Mouse (Mus musculus) embryonic facial prominence, embryonic 15.5 days (tissue): ENCODE results near the gene Nxpe2. TPM values are rescaled to one million over a fixed set of nuclear protein-coding genes. Genes with fewer than 3 reads are reported as not detected.

Experiments
- ATAC-seq: fragments of 200-750 bp; cut with Nextera tagmentation; 2 replicates; pipeline ENCODE4 v1.8.0; 2017; ENCODE audit warnings: low read depth, moderate TSS enrichment; ENCODE audit not compliant: insufficient number of reproducible peaks, low FRiP score, low TSS enrichment
- H3K27ac ChIP-seq: fragments of 300-500 bp; sonication (generic); replicated peaks from 2 replicates; pipeline ENCODE4 v1.5.1; 2015; ENCODE audit warnings: mild to moderate bottlenecking, inconsistent platforms
- H3K27me3 ChIP-seq: fragments of 300-500 bp; sonication (generic); 2 replicates; pipeline ENCODE4 v1.6.1; 2015; ENCODE audit warnings: inconsistent platforms
- H3K36me3 ChIP-seq: fragments of 300-500 bp; sonication (generic); 2 replicates; pipeline ENCODE4 v1.6.1; 2015; ENCODE audit warnings: mild to moderate bottlenecking, inconsistent platforms
- H3K4me1 ChIP-seq: fragments of 300-500 bp; sonication (generic); 2 replicates; pipeline ENCODE4 v1.6.1; 2015; ENCODE audit warnings: inconsistent platforms
- H3K4me2 ChIP-seq: fragments of 300-500 bp; sonication (generic); replicated peaks from 2 replicates; pipeline ENCODE4 v1.6.1; 2015; ENCODE audit warnings: mild to moderate bottlenecking, inconsistent platforms
- H3K4me3 ChIP-seq: fragments of 300-500 bp; sonication (generic); replicated peaks from 2 replicates; pipeline ENCODE4 v1.5.1; 2015; ENCODE audit warnings: mild to moderate bottlenecking, inconsistent platforms
- H3K9ac ChIP-seq: fragments of 300-500 bp; sonication (generic); 2 replicates; pipeline ENCODE4 v1.6.1; 2015; ENCODE audit warnings: inconsistent platforms
- H3K9me3 ChIP-seq: fragments of 300-500 bp; sonication (generic); replicated peaks from 2 replicates; pipeline ENCODE4 v1.6.1; 2016; ENCODE audit warnings: inconsistent platforms
- WGBS: fragments of 180-500 bp; shearing (Covaris S2); methylation state at CpG from one replicate; pipeline ENCODE4 v1.1.7; 2015; 5-methylcytosine and 5-hydroxymethylcytosine counted together
- polyA plus RNA-seq: library from polyadenylated mRNA; unstranded; fragments of >200 nt; fragmentation: Nextera tagmentation; extraction: Ambion mirVana; gene quantifications from 2 replicates; pipeline ENCODE4 v1.2.1, GENCODE M21; 2015

Gene Nxpe2
- 0.83 and 1.3 TPM in 2 replicates for polyA plus RNA-seq

DNA sequence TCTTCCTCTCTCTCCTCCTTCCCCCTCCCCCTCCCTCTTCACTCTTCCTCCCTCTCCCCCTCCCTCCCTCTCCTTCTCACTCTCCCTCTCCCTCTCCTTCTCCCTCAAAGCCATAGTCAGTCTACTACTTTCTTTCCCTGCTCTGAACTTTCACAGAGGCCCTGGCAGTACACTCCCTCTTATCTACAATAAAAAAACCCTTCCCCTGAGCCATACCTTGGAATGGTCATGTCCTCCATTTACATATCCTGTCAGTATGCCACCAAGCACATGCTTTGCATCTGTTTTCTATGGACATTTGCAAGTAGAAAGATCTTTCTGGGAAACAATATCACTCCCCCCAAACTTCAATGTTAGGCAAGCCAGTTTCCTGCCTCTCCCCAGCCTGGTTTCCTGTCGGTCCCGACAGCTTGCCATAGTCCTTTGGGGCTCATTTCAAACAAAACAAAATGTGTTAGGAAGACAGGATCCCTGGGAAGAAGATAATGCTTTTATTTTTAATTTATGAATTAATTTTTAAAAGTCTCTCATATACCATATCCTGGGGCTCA is at the start of gene Nxpe2:
Nxpe2 (minus strand) TSS at position 307 of the 551 bp plus-strand sequence.
- peak within 1 kb of the TSS; percentile 35; the same call in 1 of the 2 replicates for H3K27ac ChIP-seq
- no peaks in the 10 kb centered on the region for H3K36me3 ChIP-seq
- WGBS: 40% methylated on average over 2 of the region's 2 CpGs
- H3K9me3 ChIP-seq: no peaks in the 10 kb centered on the region
- H3K4me2 ChIP-seq: no peak within 1 kb of the TSS
- H3K4me3 ChIP-seq: no peak within 1 kb of the TSS
- ATAC-seq: no peak
- H3K4me1 ChIP-seq: 0 out of 2 replicates have a peak, but pooled peaks cover 4% of the 10 kb centered on the region
- no peaks in the 10 kb centered on the region for H3K27me3 ChIP-seq
- no peak within 1 kb of the TSS for H3K9ac ChIP-seq

GRCm38 (mm10) chr9:48389983-48390382 is 36.7 kb upstream of the Nxpe2 start:
- H3K36me3 ChIP-seq: no peaks in the 10 kb centered on the region; the same call in 1 of the 2 replicates
- no peak overlapping the region for H3K4me3 ChIP-seq
- no peaks in the 10 kb centered on the region for H3K4me1 ChIP-seq
- H3K4me2 ChIP-seq: no peak overlapping the region
- no peaks in the 10 kb centered on the region for H3K9me3 ChIP-seq
- H3K27ac ChIP-seq: no peak overlapping the region
- no peaks in the 10 kb centered on the region for H3K27me3 ChIP-seq
- H3K9ac ChIP-seq: no peak overlapping the region
- WGBS: 59% methylated on average over 3 of the region's 3 CpGs
- no peak for ATAC-seq

DNA sequence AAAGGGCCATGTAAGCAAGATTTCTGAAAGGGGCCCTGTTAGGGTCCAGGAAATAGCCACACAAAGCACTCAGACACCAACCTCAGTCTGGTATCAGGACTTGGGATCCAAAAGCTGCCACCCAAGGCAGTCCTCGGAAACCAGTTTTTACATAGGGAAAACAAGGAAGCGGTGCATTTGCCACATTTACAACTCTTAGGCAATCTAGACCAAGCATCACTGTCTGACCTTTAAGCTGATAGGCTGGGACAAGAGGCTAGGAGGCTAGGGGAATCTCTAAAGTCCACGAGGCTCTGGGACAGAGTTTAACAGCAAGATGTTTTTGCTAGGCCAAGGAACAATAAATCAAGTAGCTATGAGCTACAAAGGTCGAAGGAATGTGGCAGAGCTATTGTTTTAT is 35.2 kb upstream of the Nxpe2 start:
- Histone ChIP-seq H3K9me3 (no peaks in the 10 kb centered on the region), H3K27ac (no peak overlapping the region), H3K9ac (no peak overlapping the region), H3K4me1 (no peaks in the 10 kb centered on the region), H3K4me2 (no peak overlapping the region), H3K4me3 (no peak overlapping the region), H3K27me3 (no peaks in the 10 kb centered on the region), H3K36me3 (no peaks in the 10 kb centered on the region; the same call in 1 of the 2 replicates)
- WGBS: 79% methylated on average over 4 of the region's 4 CpGs
- no peak for ATAC-seq

DNA sequence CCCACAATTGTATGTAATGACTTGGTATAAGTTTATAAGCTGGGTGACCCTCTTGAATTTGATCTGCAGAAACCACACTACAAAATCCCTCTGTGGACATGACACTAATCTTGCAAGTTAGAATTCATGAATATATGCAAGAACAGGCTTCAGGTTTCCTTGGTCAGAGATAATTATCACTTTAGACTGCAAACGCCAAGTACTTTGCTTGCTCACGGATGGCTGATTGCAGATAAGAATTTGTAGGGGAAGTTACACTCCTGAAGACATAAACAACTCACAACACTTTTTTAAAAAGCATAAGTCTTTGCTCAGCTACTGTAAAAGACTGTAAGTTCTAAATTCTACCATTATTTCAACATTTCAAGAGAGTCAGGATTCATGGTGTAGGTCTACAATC is 21.1 kb upstream of the Nxpe2 start:
- H3K27ac ChIP-seq: no peak overlapping the region
- H3K4me2 ChIP-seq: no peak overlapping the region
- no peak overlapping the region for H3K4me3 ChIP-seq
- H3K27me3 ChIP-seq: no peaks in the 10 kb centered on the region
- no peaks in the 10 kb centered on the region for H3K4me1 ChIP-seq
- H3K9me3 ChIP-seq: no peaks in the 10 kb centered on the region
- H3K36me3 ChIP-seq: no peaks in the 10 kb centered on the region
- 36% methylated on average over 2 of the region's 2 CpGs for WGBS
- ATAC-seq: no peak
- no peak overlapping the region for H3K9ac ChIP-seq

DNA sequence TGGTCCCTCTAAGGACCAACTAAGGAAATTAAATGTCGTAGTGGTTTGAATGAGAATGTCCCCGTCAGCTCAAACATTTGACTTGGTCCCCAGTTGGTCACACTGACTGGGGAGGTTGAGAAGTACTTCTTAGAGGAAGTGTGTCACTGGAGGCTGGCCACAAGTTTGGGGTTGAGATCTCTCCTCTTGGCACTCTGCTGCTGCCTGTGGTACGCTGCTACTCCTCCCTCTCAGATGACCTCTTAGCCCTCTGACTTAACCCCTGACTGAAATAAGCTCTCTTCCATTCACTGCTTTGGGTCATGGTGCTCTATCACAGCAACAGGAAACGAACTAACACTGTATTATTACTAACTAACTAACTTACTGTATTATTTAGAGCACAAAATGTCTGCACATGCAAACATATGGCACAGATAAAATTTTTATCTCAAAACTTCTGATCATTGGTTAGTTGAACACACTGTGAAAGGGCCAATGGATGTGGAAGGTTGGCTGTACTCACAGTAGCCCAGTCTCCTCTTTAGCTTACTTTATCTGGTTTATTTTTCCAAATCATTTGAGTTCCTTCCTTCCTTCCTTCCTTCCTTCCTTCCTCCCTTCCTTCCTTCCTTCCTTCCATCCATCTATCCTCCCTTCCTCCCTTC is 20.1 kb upstream of the Nxpe2 start:
- Histone ChIP-seq H3K9ac (no peak overlapping the region), H3K4me1 (no peaks in the 10 kb centered on the region), H3K27me3 (no peaks in the 10 kb centered on the region), H3K4me3 (no peak overlapping the region), H3K4me2 (no peak overlapping the region), H3K9me3 (no peaks in the 10 kb centered on the region), H3K27ac (no peak overlapping the region), H3K36me3 (no peaks in the 10 kb centered on the region)
- ATAC-seq: no peak
- WGBS: 61% methylated on average over 4 of the region's 4 CpGs

DNA sequence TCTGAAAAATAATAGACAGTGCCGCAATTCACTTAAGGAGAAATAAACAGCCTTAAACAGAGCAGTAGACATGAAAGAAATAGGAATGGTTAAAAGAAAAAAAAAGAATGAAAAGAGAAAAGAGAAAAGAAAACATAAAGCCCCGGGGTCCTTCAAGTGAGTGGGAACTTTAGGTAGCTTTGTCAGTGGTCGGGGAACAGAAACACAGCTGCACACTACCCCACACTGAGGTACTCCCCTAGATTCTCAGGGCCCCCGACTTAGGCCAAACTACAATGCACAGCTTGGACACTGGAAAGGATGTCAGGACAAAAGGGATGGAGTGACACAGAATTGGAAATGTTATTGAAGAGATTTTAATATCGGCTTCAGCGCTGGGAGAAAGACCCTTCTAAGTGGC is 9.5 kb upstream of the Nxpe2 start:
- no peak for ATAC-seq
- no peaks in the 10 kb centered on the region for H3K9me3 ChIP-seq
- H3K36me3 ChIP-seq: no peaks in the 10 kb centered on the region
- WGBS: 62% methylated on average over 6 of the region's 6 CpGs
- no peak overlapping the region for H3K9ac ChIP-seq
- H3K27me3 ChIP-seq: no peaks in the 10 kb centered on the region
- no peak overlapping the region for H3K27ac ChIP-seq
- no peak overlapping the region for H3K4me3 ChIP-seq
- H3K4me2 ChIP-seq: no peak overlapping the region
- H3K4me1 ChIP-seq: no peaks in the 10 kb centered on the region

- Histone ChIP-seq H3K9me3 (no peaks in the 10 kb centered on the region), H3K4me2 (no peak overlapping the region), H3K9ac (no peak overlapping the region), H3K4me3 (no peak overlapping the region), H3K27ac (no peak overlapping the region), H3K4me1 (no peaks in the 10 kb centered on the region), H3K27me3 (no peaks in the 10 kb centered on the region), H3K36me3 (no peaks in the 10 kb centered on the region)
- WGBS: 45% methylated on average over 14 of the region's 14 CpGs
- no peak for ATAC-seq
Measured at GRCm38 (mm10) chr9:48361815-48362631, 8.8 kb upstream of the Nxpe2 start.

GRCm38 (mm10) chr9:48360826-48361225 is 7.6 kb upstream of the Nxpe2 start:
- 75% methylated on average over 4 of the region's 4 CpGs for WGBS

DNA sequence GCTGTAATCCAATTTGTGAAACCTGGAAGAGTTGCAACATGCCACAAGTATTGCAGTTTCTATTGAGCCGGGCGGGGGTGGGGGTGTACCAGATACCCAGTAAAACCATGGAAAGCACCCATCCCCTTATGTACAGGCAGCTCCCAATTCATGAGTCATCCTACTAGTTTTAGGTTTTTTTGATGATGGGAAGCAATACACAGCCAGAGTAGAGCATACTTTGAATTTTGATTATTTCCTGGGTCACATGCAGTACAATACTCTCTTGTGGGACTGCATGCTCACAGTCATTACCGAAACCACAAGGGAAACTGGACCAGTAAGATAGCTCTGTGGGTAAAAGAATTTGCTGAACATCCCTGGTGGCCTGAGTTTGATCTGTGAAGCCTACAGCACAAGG is 3.8 kb upstream of the Nxpe2 start:
- Histone ChIP-seq H3K9me3 (no peaks in the 10 kb centered on the region), H3K4me2 (no peak overlapping the region), H3K4me1 (0 out of 2 replicates have a peak, but pooled peaks cover 4% of the 10 kb centered on the region), H3K4me3 (no peak overlapping the region), H3K27ac (no peak overlapping the region), H3K36me3 (no peaks in the 10 kb centered on the region), H3K27me3 (no peaks in the 10 kb centered on the region), H3K9ac (no peak overlapping the region)
- ATAC-seq: no peak
- 86% methylated on average over 3 of the region's 3 CpGs for WGBS

More at GRCm38 (mm10) chr9:48360826-48361225, 7.6 kb upstream of the Nxpe2 start:
- Histone ChIP-seq H3K27me3 (no peaks in the 10 kb centered on the region), H3K9ac (no peak overlapping the region), H3K4me1 (no peaks in the 10 kb centered on the region), H3K4me2 (no peak overlapping the region), H3K27ac (no peak overlapping the region), H3K4me3 (no peak overlapping the region), H3K9me3 (no peaks in the 10 kb centered on the region), H3K36me3 (no peaks in the 10 kb centered on the region)
- ATAC-seq: no peak

- Histone ChIP-seq H3K4me2 (no peak overlapping the region), H3K27ac (no peak overlapping the region), H3K36me3 (no peaks in the 10 kb centered on the region), H3K4me3 (no peak overlapping the region), H3K9ac (no peak overlapping the region), H3K27me3 (no peaks in the 10 kb centered on the region), H3K9me3 (no peaks in the 10 kb centered on the region), H3K4me1 (0 out of 2 replicates have a peak, but pooled peaks cover 4% of the 10 kb centered on the region)
- no peak for ATAC-seq
- WGBS: 48% methylated on average over 3 of the region's 3 CpGs
Measured at GRCm38 (mm10) chr9:48354793-48355192, 1.5 kb upstream of the Nxpe2 start.

DNA sequence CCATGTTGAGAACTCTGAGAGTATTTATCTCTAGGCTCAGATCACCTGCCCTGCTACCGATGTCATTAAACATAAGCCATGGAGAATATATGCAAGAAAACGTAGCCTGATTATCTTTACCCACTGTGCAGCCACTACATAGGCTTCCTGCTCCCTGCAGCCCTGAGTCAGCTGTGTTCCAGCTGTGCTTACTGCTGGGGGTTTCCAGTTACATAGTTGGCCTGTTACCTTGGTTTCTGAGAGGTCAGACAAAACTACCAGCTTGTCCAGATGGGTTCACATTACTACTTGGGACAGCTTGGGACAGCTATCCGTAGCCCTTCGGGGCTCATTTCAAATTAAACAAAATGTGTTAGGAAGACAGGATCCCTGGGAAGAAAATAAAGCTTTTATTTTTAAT is 868 bp upstream of the Nxpe2 start:
- Histone ChIP-seq H3K9ac (no peak overlapping the region), H3K4me3 (no peak overlapping the region), H3K27ac (no peak overlapping the region), H3K36me3 (no peaks in the 10 kb centered on the region), H3K4me2 (no peak overlapping the region), H3K4me1 (0 out of 2 replicates have a peak, but pooled peaks cover 4% of the 10 kb centered on the region), H3K27me3 (no peaks in the 10 kb centered on the region), H3K9me3 (no peaks in the 10 kb centered on the region)
- ATAC-seq: no peak
- 39% methylated on average over 4 of the region's 4 CpGs for WGBS
